Mouse (Mus musculus): Measurements from ENCODE around the gene Ddx41.
"Not testable (repeated sequence)": the region's sequence is repeated elsewhere in the genome, so short reads cannot be mapped to it uniquely, and the experiment has no call there.

DNA sequence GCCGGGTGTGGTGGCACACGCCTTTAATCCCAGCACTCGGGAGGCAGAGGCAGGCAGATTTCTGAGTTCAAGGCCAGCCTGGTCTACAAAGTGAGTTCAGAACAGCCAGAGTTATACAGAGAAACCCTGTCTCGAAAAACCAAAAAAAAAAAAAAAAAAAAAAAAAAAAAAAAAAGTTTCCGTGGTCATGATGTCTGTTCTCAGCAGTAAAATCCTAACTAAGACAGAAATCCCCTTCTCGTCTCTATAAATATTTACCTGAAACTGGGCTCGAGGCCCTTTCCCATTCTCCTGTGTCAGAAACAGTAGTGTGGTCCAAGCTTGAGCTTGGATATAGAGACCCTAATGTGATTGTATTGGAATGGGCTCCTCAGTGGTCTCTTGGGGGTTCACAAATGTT, 40.4 kb upstream of the Ddx41 start:
- TF ChIP-seq CTCF (IDR thresholded peaks at IDR 0.05; ENCODE audit: low read depth, low read length); GATA1 (IDR thresholded peaks at IDR 0.05; ENCODE audit: borderline replicate concordance, low read length); TAL1 (conservative IDR thresholded peaks at IDR 0.05; ENCODE audit: low read depth, low read length): not testable (repeated sequence)
